In the genomic region with DNA sequence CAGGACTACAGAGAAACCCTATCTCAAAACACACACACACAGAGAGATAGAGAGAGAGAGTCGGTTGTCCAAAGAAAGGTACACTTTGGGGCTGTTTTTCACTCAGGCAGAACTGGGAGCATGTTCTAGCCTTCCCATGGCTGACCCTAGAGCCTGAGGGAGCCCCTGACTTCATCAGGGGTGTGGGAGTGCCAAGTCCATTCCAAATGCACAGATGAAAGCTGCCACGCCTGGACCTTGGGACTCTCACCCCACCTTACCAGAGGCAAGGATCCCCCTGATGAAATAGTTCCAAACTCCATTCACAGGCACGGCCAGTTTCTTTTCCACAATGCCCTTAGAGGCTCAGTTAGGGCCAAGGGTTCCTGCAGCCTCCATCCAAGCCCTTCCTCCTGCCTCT, we compare ENCODE assay signal across 1 mouse cellular context.
TF ChIP-seq lines count a peak whose summit lies in the region.

No protein-coding gene starts in this region.

TF ChIP-seq in MEL, 35 proteins besides CTCF, POLR2A, EP300 and RAD21 (continued from another document):
- no peak for TF ChIP-seq SMC3 (IDR thresholded peaks at IDR 0.05; ENCODE audit: low read depth, low read length)
- TF ChIP-seq SIN3A (IDR thresholded peaks at IDR 0.05; ENCODE audit: low read length): no peak
- no peak for TF ChIP-seq MYC (IDR thresholded peaks at IDR 0.05; ENCODE audit: low read depth, low read length)
- no peak for TF ChIP-seq NELFE (IDR thresholded peaks at IDR 0.05; ENCODE audit: low read depth, low read length)
- TF ChIP-seq ZMIZ1 (IDR thresholded peaks at IDR 0.05; ENCODE audit: low read depth, low read length): no peak
- no peak for TF ChIP-seq MEF2A (IDR thresholded peaks at IDR 0.05; ENCODE audit: extremely low read depth, insufficient replicate concordance, low read depth, low read length, poor library complexity, severe bottlenecking)
- no peak for TF ChIP-seq KAT2A (conservative IDR thresholded peaks at IDR 0.05; ENCODE audit: low read depth, low read length)
- no peak for TF ChIP-seq MAFK (IDR thresholded peaks at IDR 0.05; ENCODE audit: borderline replicate concordance, low read depth, low read length)
- no peak for TF ChIP-seq USF2 (IDR thresholded peaks at IDR 0.05; ENCODE audit: borderline replicate concordance in 1 of 2, insufficient read depth in 1 of 2, low read depth in 1 of 2, low read length in 2 of 2)
- TF ChIP-seq TBP (IDR thresholded peaks at IDR 0.05; ENCODE audit: low read depth, low read length): no peak
- no peak for TF ChIP-seq UBTF (IDR thresholded peaks at IDR 0.05; ENCODE audit: borderline replicate concordance, insufficient read depth, low read depth, low read length)
- no peak for TF ChIP-seq ETS1 (IDR thresholded peaks at IDR 0.05; ENCODE audit: low read depth, low read length)
- TF ChIP-seq MXI1 (IDR thresholded peaks at IDR 0.05; ENCODE audit: low read depth, low read length): no peak
- TF ChIP-seq NRF1 (IDR thresholded peaks at IDR 0.05; ENCODE audit: insufficient read depth, low read depth, low read length, poor library complexity, severe bottlenecking): no peak
TF ChIP-seq in MEL: peak in this region for 0.
